8 mouse cellular contexts compared by ENCODE assay signal in genomic region chr2:30885453-30886163, GRCm38 (mm10). TPM values are rescaled to one million over a fixed set of nuclear protein-coding genes. Genes with fewer than 3 reads are reported as not detected.
DNase-seq lines count a peak whose midpoint lies in the region; ATAC-seq and TF ChIP-seq lines count a peak whose summit lies in the region.

No protein-coding gene starts in this region.

- DNase-seq in forebrain, embryonic 11.5 days (ENCODE audit: low spot score) = no peak
- DNase-seq in brain, embryonic 14.5 days (ENCODE audit: low read depth) = peak; percentile 81
- peak; percentile 62 for DNase-seq in forebrain, embryonic 14.5 days (ENCODE audit: low spot score)
- DNase-seq in layer of hippocampus, adult 9-11 months = peak; percentile 84
- DNase-seq in liver = no peak

- no peaks in the 10 kb centered on the region for H3K27me3 ChIP-seq in forebrain, embryonic 12.5 days
- H3K27me3 ChIP-seq in forebrain, embryonic 11.5 days (ENCODE audit: control insufficient read depth, insufficient read depth, low read length) = no peaks in the 10 kb centered on the region
- H3K27me3 ChIP-seq in forebrain, embryonic 14.5 days (replicated peaks; ENCODE audit: control insufficient read depth, insufficient read depth, low read length) = no peaks in the 10 kb centered on the region
- 0 out of 2 replicates have a peak, but pooled peaks cover 2% of the 10 kb centered on the region for H3K27me3 ChIP-seq in neural tube, embryonic 13.5 days

- H3K36me3 ChIP-seq in forebrain, embryonic 12.5 days (replicated peaks) = no peaks in the 10 kb centered on the region
- H3K36me3 ChIP-seq in forebrain, embryonic 11.5 days (ENCODE audit: control insufficient read depth, insufficient read depth, low read length) = no peaks in the 10 kb centered on the region
- no peaks in the 10 kb centered on the region for H3K36me3 ChIP-seq in forebrain, embryonic 14.5 days (ENCODE audit: control insufficient read depth, insufficient read depth, low read length)
- H3K36me3 ChIP-seq in neural tube, embryonic 13.5 days = no peaks in the 10 kb centered on the region

- TF ChIP-seq POLR2A in brain, embryonic 14.5 days (IDR thresholded peaks at IDR 0.05; ENCODE audit: borderline replicate concordance, extremely low read depth, insufficient read depth, insufficient read length, poor library complexity, severe bottlenecking) = no peak

- 73% methylated on average over 9 of the region's 9 CpGs for WGBS in forebrain, embryonic 12.5 days
- WGBS in forebrain, embryonic 11.5 days = 64% methylated on average over 9 of the region's 9 CpGs
- WGBS in forebrain, embryonic 14.5 days = 47% methylated on average over 9 of the region's 9 CpGs
- WGBS in neural tube, embryonic 13.5 days = 59% methylated on average over 9 of the region's 9 CpGs

- peak overlapping the region; percentile 46; the same call in 1 of the 2 replicates for H3K27ac ChIP-seq in forebrain, embryonic 12.5 days
- H3K27ac ChIP-seq in forebrain, embryonic 11.5 days (ENCODE audit: low read depth, low read length) = no peak overlapping the region
- H3K27ac ChIP-seq in forebrain, embryonic 14.5 days (ENCODE audit: low read depth, low read length) = no peak overlapping the region
- peak overlapping the region; percentile 54 for H3K27ac ChIP-seq in neural tube, embryonic 13.5 days (replicated peaks)

- H3K4me2 ChIP-seq in forebrain, embryonic 12.5 days = no peak overlapping the region
- H3K4me2 ChIP-seq in forebrain, embryonic 11.5 days (ENCODE audit: low read depth, low read length, severe bottlenecking) = no peak overlapping the region
- H3K4me2 ChIP-seq in forebrain, embryonic 14.5 days (ENCODE audit: low read length) = no peak overlapping the region
- H3K4me2 ChIP-seq in neural tube, embryonic 13.5 days = no peak overlapping the region

- H3K9ac ChIP-seq in forebrain, embryonic 12.5 days = no peak overlapping the region
- H3K9ac ChIP-seq in forebrain, embryonic 11.5 days (ENCODE audit: low read length) = no peak overlapping the region
- no peak overlapping the region for H3K9ac ChIP-seq in forebrain, embryonic 14.5 days (ENCODE audit: low read length)
- H3K9ac ChIP-seq in neural tube, embryonic 13.5 days = no peak overlapping the region

- no peak overlapping the region for H3K4me3 ChIP-seq in forebrain, embryonic 12.5 days (replicated peaks)
- H3K4me3 ChIP-seq in forebrain, embryonic 11.5 days (ENCODE audit: low read depth, low read length) = no peak overlapping the region
- no peak overlapping the region for H3K4me3 ChIP-seq in forebrain, embryonic 14.5 days (ENCODE audit: low read depth, low read length)
- no peak overlapping the region for H3K4me3 ChIP-seq in neural tube, embryonic 13.5 days

- 0 out of 2 replicates have a peak, but pooled peaks cover under 1% of the 10 kb centered on the region for H3K4me1 ChIP-seq in forebrain, embryonic 12.5 days
- H3K4me1 ChIP-seq in forebrain, embryonic 11.5 days (replicated peaks; ENCODE audit: control insufficient read depth, insufficient read depth, low read length) = no peaks in the 10 kb centered on the region
- H3K4me1 ChIP-seq in forebrain, embryonic 14.5 days (ENCODE audit: control insufficient read depth, insufficient read depth, low read length) = no peaks in the 10 kb centered on the region
- peaks cover 7% of the 10 kb centered on the region; the same call in 1 of the 2 replicates for H3K4me1 ChIP-seq in neural tube, embryonic 13.5 days (replicated peaks)

- TF ChIP-seq CTCF in brain, embryonic 14.5 days (IDR thresholded peaks at IDR 0.05; ENCODE audit: borderline replicate concordance, extremely low read depth, insufficient read depth, insufficient read length) = peak; percentile 10; the same call in 1 of the 2 replicates

- H3K9me3 ChIP-seq in forebrain, embryonic 12.5 days = no peaks in the 10 kb centered on the region
- H3K9me3 ChIP-seq in forebrain, embryonic 11.5 days (ENCODE audit: control insufficient read depth, low read length) = no peaks in the 10 kb centered on the region
- no peaks in the 10 kb centered on the region for H3K9me3 ChIP-seq in forebrain, embryonic 14.5 days (replicated peaks; ENCODE audit: control insufficient read depth, low read length)
- no peaks in the 10 kb centered on the region for H3K9me3 ChIP-seq in neural tube, embryonic 13.5 days

- no peak for ATAC-seq in forebrain, embryonic 12.5 days (ENCODE audit: low FRiP score)
- ATAC-seq in forebrain, embryonic 11.5 days (replicated peaks; ENCODE audit: low FRiP score) = no peak
- ATAC-seq in forebrain, embryonic 14.5 days = peak; percentile 23; the same call in 1 of the 2 replicates
- ATAC-seq in neural tube, embryonic 13.5 days (ENCODE audit: low read depth) = peak; percentile 50; the same call in 1 of the 2 replicates
- no peak for ATAC-seq in megakaryocyte progenitor cell, adult 5-6 weeks (replicated peaks; ENCODE audit: poor library complexity)

RNA-seq across cellular contexts. Expression of gene Ptges, which starts 44.1 kb away (rescaled TPM):
- 2.5 and 2.7 TPM in 2 replicates for polyA plus RNA-seq in forebrain, embryonic 12.5 days (2016; fragmentation: Nextera tagmentation; extraction: Ambion mirVana)
- polyA plus RNA-seq in forebrain, embryonic 11.5 days (2014; fragmentation: Nextera tagmentation; extraction: Ambion mirVana) = 4.2 and 5.5 TPM in 2 replicates
- 3.8 and 4.7 TPM in 2 replicates for polyA plus RNA-seq in brain, embryonic 14.5 days (2012; rRNA removed)
- 2.6 and 3.3 TPM in 2 replicates for polyA plus RNA-seq in forebrain, embryonic 14.5 days (2014; fragmentation: Nextera tagmentation; extraction: Ambion mirVana)
- 2.4 and 2.7 TPM in 2 replicates for polyA plus RNA-seq in neural tube, embryonic 13.5 days (2015; fragmentation: Nextera tagmentation; extraction: Ambion mirVana)
- total RNA-seq in megakaryocyte progenitor cell, adult 5-6 weeks (2015) = 0.17 and 1.1 TPM in 2 replicates
- 0.71 and 2.6 TPM in 2 replicates for total RNA-seq in megakaryocyte progenitor cell, adult 5-6 weeks (2017)

RNA-seq across cellular contexts. Expression of gene Prrx2, which starts 50.8 kb away (rescaled TPM):
- polyA plus RNA-seq in forebrain, embryonic 12.5 days (2016; fragmentation: Nextera tagmentation; extraction: Ambion mirVana) = 16.0 and 19.8 TPM in 2 replicates
- 30.8 and 33.6 TPM in 2 replicates for polyA plus RNA-seq in forebrain, embryonic 11.5 days (2014; fragmentation: Nextera tagmentation; extraction: Ambion mirVana)
- polyA plus RNA-seq in brain, embryonic 14.5 days (2012; rRNA removed) = 10.8 and 13.6 TPM in 2 replicates
- 2.9 and 3.0 TPM in 2 replicates for polyA plus RNA-seq in forebrain, embryonic 14.5 days (2014; fragmentation: Nextera tagmentation; extraction: Ambion mirVana)
- polyA plus RNA-seq in neural tube, embryonic 13.5 days (2015; fragmentation: Nextera tagmentation; extraction: Ambion mirVana) = 1.7 and 4.9 TPM in 2 replicates
- not detected in 2 replicates for total RNA-seq in megakaryocyte progenitor cell, adult 5-6 weeks (2015)
- total RNA-seq in megakaryocyte progenitor cell, adult 5-6 weeks (2017) = not detected in 2 replicates

RNA-seq across cellular contexts. Expression of gene Asb6, which starts 55.5 kb away (rescaled TPM):
- polyA plus RNA-seq in forebrain, embryonic 12.5 days (2016; fragmentation: Nextera tagmentation; extraction: Ambion mirVana) = 36.4 and 39.4 TPM in 2 replicates
- 41.9 and 42.5 TPM in 2 replicates for polyA plus RNA-seq in forebrain, embryonic 11.5 days (2014; fragmentation: Nextera tagmentation; extraction: Ambion mirVana)
- 51.0 and 51.5 TPM in 2 replicates for polyA plus RNA-seq in brain, embryonic 14.5 days (2012; rRNA removed)
- 35.9 and 39.9 TPM in 2 replicates for polyA plus RNA-seq in forebrain, embryonic 14.5 days (2014; fragmentation: Nextera tagmentation; extraction: Ambion mirVana)
- polyA plus RNA-seq in neural tube, embryonic 13.5 days (2015; fragmentation: Nextera tagmentation; extraction: Ambion mirVana) = 38.2 and 39.8 TPM in 2 replicates
- 8.2 and 11.0 TPM in 2 replicates for total RNA-seq in megakaryocyte progenitor cell, adult 5-6 weeks (2015)
- total RNA-seq in megakaryocyte progenitor cell, adult 5-6 weeks (2017) = 23.9 and 24.2 TPM in 2 replicates

Comparison
In these comparisons a context has a peak if more than half of its experiments do, and no peak if none do; other contexts are left out.
1. ATAC-seq: peak in forebrain, embryonic 14.5 days (single experiment) and neural tube, embryonic 13.5 days (single experiment); none in forebrain, embryonic 12.5 days (single experiment), forebrain, embryonic 11.5 days (single experiment) and megakaryocyte progenitor cell, adult 5-6 weeks (single experiment).
2. H3K27ac ChIP-seq: peak in forebrain, embryonic 12.5 days (single experiment) and neural tube, embryonic 13.5 days (single experiment); none in forebrain, embryonic 11.5 days (single experiment) and forebrain, embryonic 14.5 days (single experiment).
3. DNase-seq: peak in brain, embryonic 14.5 days (single experiment), forebrain, embryonic 14.5 days (single experiment) and layer of hippocampus, adult 9-11 months (single experiment); none in forebrain, embryonic 11.5 days (single experiment) and liver (single experiment).